Mouse (Mus musculus) forebrain, embryonic 14.5 days (tissue): ENCODE measurements around the gene Cyb561a3. TPM values are rescaled to one million over a fixed set of nuclear protein-coding genes. Genes with fewer than 3 reads are reported as not detected.
A peak's percentile ranks its signal among the peaks of the same experiment; 100 is the strongest.

Experiments used
- ATAC-seq: fragments of 200-750 bp; cut with Nextera tagmentation; 2 replicates; pipeline ENCODE4 v1.8.0; 2017; ENCODE audit warnings: mild to moderate bottlenecking, moderate library complexity
- DNase-seq: peaks from one replicate; pipeline ENCODE4 v3.0.0-alpha.2; 2015; ENCODE audit warnings: low spot score
- H3K27ac ChIP-seq: fragments of 300-500 bp; sonication (generic); 2 replicates; pipeline ENCODE4 v1.5.1; 2014; ENCODE audit warnings: low read depth, mild to moderate bottlenecking, control low read depth, low read length, moderate library complexity
- H3K27me3 ChIP-seq: fragments of 300-500 bp; sonication (generic); replicated peaks from 2 replicates; pipeline ENCODE4 v1.6.1; 2014; ENCODE audit warnings: low read length, control low read depth, mixed read lengths; ENCODE audit not compliant: control insufficient read depth, insufficient read depth
- H3K36me3 ChIP-seq: fragments of 300-500 bp; sonication (generic); 2 replicates; pipeline ENCODE4 v1.6.1; 2014; ENCODE audit warnings: low read length, control low read depth; ENCODE audit not compliant: control insufficient read depth, insufficient read depth
- H3K4me1 ChIP-seq: fragments of 300-500 bp; sonication (generic); 2 replicates; pipeline ENCODE4 v1.6.1; 2014; ENCODE audit warnings: antibody characterized with exemption, low read length, control low read depth; ENCODE audit not compliant: control insufficient read depth, insufficient read depth
- H3K4me2 ChIP-seq: fragments of 300-500 bp; sonication (generic); 2 replicates; pipeline ENCODE4 v1.6.1; 2014; ENCODE audit warnings: mild to moderate bottlenecking, control low read depth, low read length
- H3K4me3 ChIP-seq: fragments of 300-500 bp; sonication (generic); 2 replicates; pipeline ENCODE4 v1.5.1; 2014; ENCODE audit warnings: low read depth, low read length, control low read depth
- H3K9ac ChIP-seq: fragments of 300-500 bp; sonication (generic); 2 replicates; pipeline ENCODE4 v1.6.1; 2014; ENCODE audit warnings: mild to moderate bottlenecking, low read length, control low read depth, moderate library complexity
- H3K9me3 ChIP-seq: fragments of 300-500 bp; sonication (generic); replicated peaks from 2 replicates; pipeline ENCODE4 v1.6.1; 2016; ENCODE audit warnings: low read length, control low read depth, mixed read lengths; ENCODE audit not compliant: control insufficient read depth
- WGBS: fragments of 180-500 bp; shearing (Covaris S2); extraction: QIAGEN DNeasy Blood & Tissue Kit; methylation state at CpG from one replicate; pipeline ENCODE4 v1.1.7; 2014; 5-methylcytosine and 5-hydroxymethylcytosine counted together
- polyA plus RNA-seq: library from polyadenylated mRNA; unstranded; fragments of >200 nt; fragmentation: Nextera tagmentation; extraction: Ambion mirVana; gene quantifications from 2 replicates; pipeline ENCODE4 v1.2.1, GENCODE M21; 2014

Gene Cyb561a3
- polyA plus RNA-seq, 1 experiment from 2014 or later = 22.3 TPM

DNA sequence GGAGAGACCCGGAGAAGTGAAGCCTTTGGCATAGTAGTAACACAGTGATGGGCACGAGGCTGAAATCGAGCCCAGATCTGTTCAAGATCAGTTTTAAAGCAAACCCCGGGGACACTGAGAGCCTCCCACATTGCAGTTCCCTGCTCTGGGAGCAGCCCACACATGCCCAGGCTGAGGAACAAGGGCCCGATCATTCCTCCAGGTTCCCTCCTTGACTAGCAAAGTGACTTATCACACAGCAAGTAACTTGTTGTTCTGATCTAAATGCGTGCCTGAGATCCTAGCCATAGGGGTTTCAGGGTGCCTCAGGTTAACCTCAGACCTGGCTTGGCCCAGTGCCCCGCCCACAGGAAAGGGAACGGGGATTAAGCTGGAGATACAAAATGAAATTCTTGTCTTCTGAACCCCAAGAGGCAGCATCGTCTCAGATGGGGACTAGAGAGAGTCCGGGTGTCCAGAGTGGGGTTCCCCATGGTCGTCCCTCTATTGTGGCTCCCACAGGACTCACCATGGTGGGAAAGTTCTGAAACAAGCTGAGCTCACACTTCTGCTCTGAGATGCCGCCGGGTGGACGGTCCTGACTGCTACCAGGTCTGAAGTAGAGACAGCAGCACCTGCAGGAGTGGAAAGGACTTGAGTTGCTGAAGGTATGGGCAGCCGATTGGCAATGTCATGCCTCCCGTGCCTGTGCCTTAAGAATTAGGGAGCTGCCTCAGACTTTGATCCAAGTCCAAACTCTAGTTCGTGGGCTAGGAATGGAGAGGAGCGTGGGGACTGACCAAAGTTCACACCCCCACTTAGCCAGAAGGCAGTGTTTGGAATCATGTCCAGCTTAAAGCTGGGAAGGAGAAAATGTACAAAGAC, 26.9 kb downstream of the Cyb561a3 start:
- no peak overlapping the region for H3K4me3 ChIP-seq
- H3K36me3 ChIP-seq = peaks cover 17% of the 10 kb centered on the region
- H3K4me2 ChIP-seq = no peak overlapping the region
- H3K27me3 ChIP-seq = no peaks in the 10 kb centered on the region
- no peak overlapping the region for H3K9ac ChIP-seq
- ATAC-seq = no peak
- peaks cover 19% of the 10 kb centered on the region for H3K4me1 ChIP-seq
- no peak overlapping the region for H3K27ac ChIP-seq
- H3K9me3 ChIP-seq = no peaks in the 10 kb centered on the region
- DNase-seq = no peak
- WGBS = 87% methylated on average over 18 of the region's 18 CpGs

DNA sequence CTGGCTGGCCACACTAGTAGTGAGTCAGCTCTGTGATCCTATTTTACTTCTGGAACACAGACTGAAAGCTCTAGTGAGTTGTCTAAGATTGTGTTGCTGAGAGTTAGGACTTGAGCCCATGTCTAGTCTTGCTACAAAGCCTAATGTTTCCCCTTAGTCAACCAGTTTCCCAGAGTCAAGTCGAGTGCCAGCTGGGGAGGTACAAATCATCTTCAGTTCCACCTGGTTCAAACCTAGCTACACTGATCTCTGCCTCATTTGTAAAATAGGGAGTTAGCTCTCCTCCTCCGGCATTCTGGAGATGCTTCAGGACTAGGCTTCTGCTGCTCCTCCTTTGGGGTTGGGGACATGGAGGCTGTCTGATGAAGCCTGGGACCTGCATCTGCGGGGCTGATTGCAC, 27.6 kb downstream of the Cyb561a3 start:
- H3K27ac ChIP-seq = peak overlapping the region; percentile 87
- ATAC-seq (no peak), DNase-seq (no peak)
- no peaks in the 10 kb centered on the region for H3K27me3 ChIP-seq
- peak overlapping the region; percentile 78 for H3K4me2 ChIP-seq
- WGBS = 70% methylated on average over 3 of the region's 3 CpGs
- H3K9ac ChIP-seq = peak overlapping the region; percentile 94
- H3K4me3 ChIP-seq = peak overlapping the region; percentile 95
- H3K9me3 ChIP-seq = no peaks in the 10 kb centered on the region
- H3K36me3 ChIP-seq = peaks cover 22% of the 10 kb centered on the region
- H3K4me1 ChIP-seq = peaks cover 19% of the 10 kb centered on the region

DNA sequence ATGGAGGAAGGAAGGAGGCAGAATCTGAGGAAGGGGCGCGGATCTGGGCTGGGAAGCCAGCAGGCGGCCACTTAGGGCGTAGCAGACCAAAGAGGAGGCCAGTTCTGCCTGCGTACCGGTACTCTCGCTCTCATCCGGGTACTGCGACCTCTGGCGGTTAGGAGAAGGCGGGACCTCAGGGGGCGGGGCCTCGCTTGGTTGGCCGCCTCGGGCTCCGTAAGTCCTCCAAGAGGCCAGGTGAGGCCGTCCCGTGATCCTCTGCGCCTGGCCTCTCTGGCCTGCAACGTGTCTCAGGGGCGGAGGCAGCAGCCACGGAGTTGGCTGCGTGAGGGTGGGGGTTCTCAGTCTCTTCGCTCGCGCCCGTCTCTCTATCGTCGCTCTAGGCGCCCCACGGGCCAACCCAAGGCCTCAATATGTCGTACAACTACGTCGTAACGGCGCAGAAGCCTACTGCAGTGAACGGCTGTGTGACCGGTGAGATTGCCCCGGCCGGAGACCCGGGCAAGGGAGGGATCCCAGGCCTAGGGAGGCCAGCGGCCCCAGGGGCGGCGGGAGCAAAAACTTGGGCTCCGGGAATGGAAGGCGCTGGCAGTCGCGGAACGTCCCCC, 28.4 kb downstream of the Cyb561a3 start, which contains the start of the genes Ddb1 and Tkfc:
Gene Ddb1 (plus strand): TSS at position 35 of the 608 bp plus-strand sequence.
Gene Tkfc (minus strand): TSS at position 362 of the 608 bp plus-strand sequence.
- peaks cover 19% of the 10 kb centered on the region for H3K4me1 ChIP-seq
- under 1% methylated on average over 49 of the region's 49 CpGs for WGBS
- no peaks in the 10 kb centered on the region for H3K27me3 ChIP-seq
- ATAC-seq = peak; percentile 96
- peak within 1 kb of the TSS; percentile 95 for H3K4me3 ChIP-seq
- H3K36me3 ChIP-seq = peaks cover 31% of the 10 kb centered on the region
- H3K9me3 ChIP-seq = no peaks in the 10 kb centered on the region
- H3K27ac ChIP-seq = peak within 1 kb of the TSS; percentile 87
- DNase-seq = peak; percentile 99
- H3K9ac ChIP-seq = peak within 1 kb of the TSS; percentile 94
- peak within 1 kb of the TSS; percentile 78 for H3K4me2 ChIP-seq

DNA sequence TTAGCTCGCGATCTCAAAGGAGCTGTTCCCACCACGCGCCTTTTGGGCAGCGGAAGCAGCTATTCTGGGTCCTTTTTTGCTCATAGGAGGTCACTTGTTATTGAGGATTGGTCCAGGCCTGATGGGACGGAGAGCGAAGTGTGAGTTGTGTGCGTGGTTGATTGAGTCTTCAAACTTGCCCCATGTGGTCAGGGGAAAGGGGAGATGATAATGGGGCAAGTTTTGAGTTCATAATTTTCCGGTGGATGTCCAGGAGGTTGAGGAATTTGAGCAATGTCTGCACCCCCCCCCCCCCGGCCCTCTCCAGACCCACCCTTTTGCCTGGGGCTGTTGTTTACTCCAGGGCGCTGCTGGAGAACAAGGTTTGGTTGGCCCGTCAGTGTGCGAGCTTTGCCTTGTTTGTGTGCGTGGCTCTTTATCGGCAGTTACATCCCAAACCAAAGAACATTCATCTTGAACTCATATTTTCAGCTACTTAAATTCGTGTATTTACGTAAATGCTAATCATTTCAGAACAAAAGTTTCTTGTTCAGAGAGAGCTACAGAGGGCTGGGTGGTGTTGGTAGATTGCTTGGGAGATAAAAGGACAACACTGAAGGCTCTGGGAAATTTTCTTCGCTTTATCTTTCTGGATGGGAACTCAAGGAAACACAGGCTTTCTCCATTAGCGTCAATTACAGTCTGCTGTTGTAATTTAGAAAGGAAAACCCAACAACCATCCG, 29.1 kb downstream of the Cyb561a3 start:
- peak overlapping the region; percentile 87; the same call in 1 of the 2 replicates for H3K27ac ChIP-seq
- H3K27me3 ChIP-seq = no peaks in the 10 kb centered on the region
- DNase-seq = no peak
- peak overlapping the region; percentile 94 for H3K9ac ChIP-seq
- H3K36me3 ChIP-seq = peaks cover 38% of the 10 kb centered on the region
- peak overlapping the region; percentile 95 for H3K4me3 ChIP-seq
- H3K4me2 ChIP-seq = peak overlapping the region; percentile 78
- no peaks in the 10 kb centered on the region for H3K9me3 ChIP-seq
- 0 out of 2 replicates have a peak, but pooled peaks have one; percentile 1 for ATAC-seq
- H3K4me1 ChIP-seq = peaks cover 19% of the 10 kb centered on the region
- WGBS = 7% methylated on average over 20 of the region's 20 CpGs

DNA sequence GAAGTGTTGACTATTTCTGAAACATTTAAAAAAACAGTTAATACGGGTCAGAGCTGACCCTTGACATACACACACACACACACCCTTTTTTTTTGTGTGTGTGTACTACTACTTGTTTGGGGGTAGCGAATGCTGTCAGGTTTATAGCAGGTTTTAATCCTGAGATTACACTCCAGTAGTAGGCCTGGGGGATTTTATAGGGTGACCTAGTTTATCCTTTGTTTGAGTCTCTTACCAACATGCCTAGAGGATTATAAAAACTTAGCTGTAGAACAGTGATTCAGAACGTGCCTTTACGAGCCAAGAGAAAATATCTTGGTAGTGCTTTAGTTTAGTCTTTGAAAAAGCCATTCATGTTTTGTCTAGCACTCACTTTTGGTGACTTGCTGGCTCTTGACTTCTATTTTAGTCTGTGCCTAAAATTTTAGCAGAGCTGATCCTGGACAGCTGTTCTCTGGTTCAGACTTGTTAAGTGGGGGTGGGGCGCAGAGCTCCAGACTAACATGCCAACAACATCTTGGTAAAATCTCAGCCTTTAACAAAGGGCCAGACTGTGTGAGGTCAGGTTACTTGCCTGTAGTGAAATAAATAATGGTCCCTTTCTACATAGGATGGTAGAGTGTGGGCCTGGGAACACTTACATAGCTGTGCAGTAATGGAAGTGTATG, 31.7 kb downstream of the Cyb561a3 start:
- DNase-seq (no peak), ATAC-seq (no peak)
- no peak overlapping the region for H3K27ac ChIP-seq
- peaks cover 64% of the 10 kb centered on the region for H3K36me3 ChIP-seq
- no peaks in the 10 kb centered on the region for H3K9me3 ChIP-seq
- H3K4me3 ChIP-seq = no peak overlapping the region
- WGBS = 89% methylated on average over 5 of the region's 5 CpGs
- H3K27me3 ChIP-seq = no peaks in the 10 kb centered on the region
- no peak overlapping the region for H3K4me2 ChIP-seq
- H3K9ac ChIP-seq = no peak overlapping the region
- peaks cover 10% of the 10 kb centered on the region for H3K4me1 ChIP-seq

DNA sequence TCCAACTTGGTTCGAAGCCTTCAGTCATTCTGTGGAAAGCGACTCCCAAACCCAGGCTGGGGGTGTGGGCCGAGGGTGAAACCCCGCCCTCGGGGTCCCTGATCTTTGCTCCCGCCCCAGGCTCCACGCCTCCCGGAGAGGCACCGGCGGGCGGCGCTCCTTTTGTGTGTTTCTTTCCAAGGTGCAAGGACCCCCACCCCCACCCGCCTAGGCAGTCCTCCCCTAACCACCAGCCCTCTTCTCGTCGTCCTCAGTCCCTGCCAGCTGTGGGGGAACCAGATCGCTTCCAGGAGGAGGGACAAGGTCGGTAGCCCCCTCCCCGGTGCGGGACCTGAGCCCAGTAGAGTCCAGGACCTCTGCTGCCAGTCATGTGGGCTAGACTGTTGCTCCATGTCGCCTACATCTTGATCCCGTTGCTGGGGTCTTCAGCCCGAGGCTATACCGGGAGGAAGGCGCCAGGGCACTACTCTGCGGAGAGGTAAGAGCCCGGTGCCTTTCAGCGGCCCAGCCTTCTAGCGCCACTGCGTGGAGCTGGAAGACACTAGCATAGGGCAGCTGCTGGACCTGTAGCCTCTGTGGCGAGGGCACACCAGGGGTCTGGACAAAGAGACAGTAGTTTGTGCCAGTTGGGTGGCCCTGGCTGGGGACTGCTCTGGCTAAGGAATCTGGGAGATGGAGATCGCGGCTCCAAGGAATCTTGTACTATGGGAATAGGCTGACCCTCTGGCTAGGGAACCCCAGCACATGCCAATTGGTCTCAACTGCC, 57.3 kb downstream of the Cyb561a3 start, which contains the start of gene Vwce:
Gene Vwce (plus strand): TSS at position 108 of the 766 bp plus-strand sequence.
- ATAC-seq (peak; percentile 83), DNase-seq (peak; percentile 57)
- H3K9me3 ChIP-seq = no peaks in the 10 kb centered on the region
- peak within 1 kb of the TSS; percentile 35 for H3K4me3 ChIP-seq
- no peak within 1 kb of the TSS for H3K27ac ChIP-seq
- H3K9ac ChIP-seq = peak within 1 kb of the TSS; percentile 60
- H3K4me2 ChIP-seq = peak within 1 kb of the TSS; percentile 84
- H3K36me3 ChIP-seq = peaks cover 12% of the 10 kb centered on the region
- H3K27me3 ChIP-seq = no peaks in the 10 kb centered on the region
- H3K4me1 ChIP-seq = peaks cover 11% of the 10 kb centered on the region; the same call in 1 of the 2 replicates
- WGBS = 2% methylated on average over 32 of the region's 32 CpGs

DNA sequence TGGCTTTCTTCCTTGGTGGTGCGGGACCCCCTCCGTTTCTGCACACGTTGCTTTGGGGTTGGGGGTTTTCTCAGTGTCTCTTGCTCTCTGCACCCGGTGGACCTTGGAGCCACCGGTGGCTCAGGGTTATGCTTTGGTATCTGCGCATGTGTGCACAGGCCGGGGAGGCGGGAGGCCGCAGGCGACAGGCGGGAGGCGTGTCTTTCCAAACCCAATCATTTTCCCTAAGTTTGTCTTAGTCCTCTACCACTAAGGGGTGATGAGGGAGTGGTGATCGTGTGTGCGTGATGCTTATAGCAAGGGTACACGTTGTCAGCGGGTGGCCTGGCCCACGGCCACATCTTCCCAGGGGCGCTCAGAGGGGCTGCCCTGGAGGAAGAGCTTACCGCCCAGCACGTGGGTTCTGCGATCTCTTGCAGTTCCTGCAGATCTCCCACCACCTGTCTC, 57.9 kb downstream of the Cyb561a3 start:
- Histone ChIP-seq H3K27ac (no peak overlapping the region), H3K36me3 (peaks cover 6% of the 10 kb centered on the region), H3K4me2 (peak overlapping the region; percentile 84), H3K9me3 (no peaks in the 10 kb centered on the region), H3K4me3 (peak overlapping the region; percentile 35), H3K27me3 (no peaks in the 10 kb centered on the region), H3K9ac (peak overlapping the region; percentile 60), H3K4me1 (peaks cover 11% of the 10 kb centered on the region; the same call in 1 of the 2 replicates)
- peak; percentile 66 for DNase-seq
- peak; percentile 86 for ATAC-seq
- WGBS = 3% methylated on average over 21 of the region's 21 CpGs
